Mouse (Mus musculus) myocyte (in vitro differentiated cells): ENCODE measurements around the gene Tdrkh.

Experiments used
- CEBPB ChIP-seq: IDR thresholded peaks from 2 replicates; pipeline ENCODE4 v1.6.1; 2011; ENCODE audit warnings: mild to moderate bottlenecking, moderate library complexity; ENCODE audit not compliant: poor library complexity, insufficient read depth, severe bottlenecking
- MAX ChIP-seq: IDR thresholded peaks from one replicate; pipeline ENCODE4 v1.6.1; 2011; ENCODE audit warnings: low read depth, mild to moderate bottlenecking, control low read depth
- POLR2A ChIP-seq: IDR thresholded peaks from one replicate; pipeline ENCODE4 v1.6.1; 2011; ENCODE audit warnings: low read depth, mild to moderate bottlenecking, control low read depth, moderate library complexity; ENCODE audit not compliant: insufficient read length
- SRF ChIP-seq: IDR thresholded peaks from one replicate; pipeline ENCODE4 v1.6.1; 2011; ENCODE audit warnings: low read depth; ENCODE audit not compliant: control insufficient read depth, insufficient read length
- TCF12 ChIP-seq: IDR thresholded peaks from one replicate; pipeline ENCODE4 v1.6.1; 2011; ENCODE audit warnings: mild to moderate bottlenecking, control low read depth; ENCODE audit not compliant: poor library complexity, insufficient read depth, severe bottlenecking
- TCF3 ChIP-seq: IDR thresholded peaks from one replicate; pipeline ENCODE4 v1.6.1; 2011; ENCODE audit warnings: low read depth, control low read depth; ENCODE audit not compliant: insufficient read length

GRCm38 (mm10) chr3:94382308-94382707 lies 30.8 kb upstream of the Tdrkh start:
- TF ChIP-seq CEBPB (no peak), MAX (no peak), TCF3 (no peak), POLR2A (no peak), TCF12 (no peak), SRF (no peak)
